Mouse (Mus musculus): ENCODE results near the gene Etfrf1.

DNA sequence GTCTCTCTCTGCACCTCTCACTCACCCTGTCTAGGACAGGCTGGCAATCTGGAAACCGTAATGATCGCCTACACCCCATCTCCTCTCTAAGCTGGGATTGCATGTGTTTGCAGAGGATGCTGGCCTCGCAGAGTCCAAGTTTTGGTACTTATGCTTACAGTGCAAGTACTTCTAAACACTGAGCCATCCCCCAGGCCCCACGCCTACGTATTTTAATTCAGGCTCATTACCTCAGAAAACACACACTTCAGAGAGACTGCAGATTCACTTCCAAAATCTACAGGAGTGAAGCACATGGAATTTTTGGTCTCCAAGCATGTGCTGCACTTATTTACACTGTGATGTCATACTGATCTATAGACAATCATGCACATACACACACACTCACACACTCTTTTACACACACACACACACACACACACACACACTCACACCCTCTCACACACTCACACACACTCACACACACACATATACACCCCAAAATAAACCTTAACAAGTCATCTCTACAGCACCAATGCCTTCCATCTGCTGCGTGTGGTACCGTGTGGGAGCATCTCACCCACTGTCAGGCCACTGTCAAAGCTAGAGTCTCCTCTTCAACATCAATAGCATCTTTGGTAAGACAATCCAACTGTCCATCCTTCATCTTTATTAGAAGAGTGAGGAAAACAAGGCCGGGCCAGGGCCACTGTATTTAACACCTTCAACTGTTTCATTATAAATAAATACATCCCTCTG, 12.8 kb upstream of the Etfrf1 start:
- TF ChIP-seq CTCF (IDR thresholded peaks at IDR 0.05) (no peak), EP300 (IDR thresholded peaks at IDR 0.05) (no peak)
